Mouse (Mus musculus): ENCODE data around the gene Cks1b.
A peak's percentile ranks its signal among the peaks of the same experiment; 100 is the strongest.

Gene Cks1b

GRCm38 (mm10) chr3:89382950-89383349 is 35.2 kb downstream of the Cks1b start:
- no peak for DNase-seq (ENCODE audit: low spot score in 2 of 2)

- DNase-seq (ENCODE audit: low spot score in 2 of 2): no peak
Observed at GRCm38 (mm10) chr3:89382033-89382882, 35.9 kb downstream of the Cks1b start.

GRCm38 (mm10) chr3:89381233-89381632 is 37.0 kb downstream of the Cks1b start:
- DNase-seq (ENCODE audit: low spot score in 2 of 2): no peak

GRCm38 (mm10) chr3:89380711-89381110 is 37.5 kb downstream of the Cks1b start:
- no peak for DNase-seq (ENCODE audit: low spot score in 2 of 2)

GRCm38 (mm10) chr3:89380291-89380690 is 37.9 kb downstream of the Cks1b start:
- DNase-seq (ENCODE audit: low spot score in 2 of 2): no peak

- DNase-seq (ENCODE audit: low spot score in 2 of 2): no peak
Observed at GRCm38 (mm10) chr3:89379388-89380131, 38.6 kb downstream of the Cks1b start.

GRCm38 (mm10) chr3:89378394-89379067 is 39.7 kb downstream of the Cks1b start:
- DNase-seq (ENCODE audit: low spot score in 2 of 2): peak; percentile 59 to 76

GRCm38 (mm10) chr3:89377831-89378230 is 40.4 kb downstream of the Cks1b start:
- no peak for DNase-seq (ENCODE audit: low spot score in 2 of 2)

GRCm38 (mm10) chr3:89373581-89374231 is 44.5 kb downstream of the Cks1b start:
- no peak for DNase-seq (ENCODE audit: low spot score in 2 of 2)

GRCm38 (mm10) chr3:89367338-89367737 is 50.8 kb downstream of the Cks1b start:
- DNase-seq (ENCODE audit: low spot score in 2 of 2): no peak

GRCm38 (mm10) chr3:89365486-89366414 is 52.4 kb downstream of the Cks1b start:
- DNase-seq (ENCODE audit: low spot score in 2 of 2): no peak
